Mouse (Mus musculus): ENCODE data around the gene Tom1l1. TPM values are rescaled to one million over a fixed set of nuclear protein-coding genes. Genes with fewer than 3 reads are reported as not detected.
"Not testable (repeated sequence)": the region's sequence is repeated elsewhere in the genome, so short reads cannot be mapped to it uniquely, and the experiment has no call there.

Tom1l1 gene
- 10 to 100 TPM; 12.7 to 13.6 TPM for total RNA-seq (2021)
- long read RNA-seq, experiment 1, full-length matches to known transcripts: 12 of 20 reads
- long read RNA-seq, experiment 1, partial matches to known transcripts: 1 of 20 reads
- long read RNA-seq, experiment 1, other reads (novel, unspliced or antisense): 7 of 20 reads
- long read RNA-seq, experiment 2, full-length matches to known transcripts: 6 of 9 reads
- long read RNA-seq, experiment 2, partial matches to known transcripts: 0 of 9 reads
- long read RNA-seq, experiment 2, other reads (novel, unspliced or antisense): 3 of 9 reads

GRCm38 (mm10) chr11:90687460-90688416 lies at the start of gene Tom1l1:
Gene Tom1l1, minus strand, starts transcription at chr11:90688366.
- DNase-seq: peak; percentile 82
- intact Hi-C loops (cut with DNase I; ENCODE audit: low total_unique reads): no loop called here

- intact Hi-C loops (cut with DNase I; ENCODE audit: low total_unique reads): no loop called here
- DNase-seq: no peak
Measured at GRCm38 (mm10) chr11:90733575-90733974, 45.4 kb upstream of the Tom1l1 start.

GRCm38 (mm10) chr11:90727354-90728125 lies 39.4 kb upstream of the Tom1l1 start:
- no peak for DNase-seq
- intact Hi-C loops (cut with DNase I; ENCODE audit: low total_unique reads): no loop called here

GRCm38 (mm10) chr11:90726730-90727129 lies 38.6 kb upstream of the Tom1l1 start:
- no peak for DNase-seq
- intact Hi-C loops (cut with DNase I; ENCODE audit: low total_unique reads): no loop called here

GRCm38 (mm10) chr11:90722304-90722703 lies 34.1 kb upstream of the Tom1l1 start:
- no peak for DNase-seq
- intact Hi-C loops (cut with DNase I; ENCODE audit: low total_unique reads): no loop called here

- intact Hi-C loops (cut with DNase I; ENCODE audit: low total_unique reads): no loop called here
Measured at GRCm38 (mm10) chr11:90717719-90718118, 29.6 kb upstream of the Tom1l1 start.

GRCm38 (mm10) chr11:90711596-90711995 lies 23.4 kb upstream of the Tom1l1 start:
- intact Hi-C loops (cut with DNase I; ENCODE audit: low total_unique reads): no loop called here
- no peak for DNase-seq

More at GRCm38 (mm10) chr11:90717719-90718118, 29.6 kb upstream of the Tom1l1 start:
- no peak for DNase-seq

GRCm38 (mm10) chr11:90707134-90707533 lies 19.0 kb upstream of the Tom1l1 start:
- DNase-seq; intact Hi-C loops (cut with DNase I; ENCODE audit: low total_unique reads): not testable (repeated sequence)

- intact Hi-C loops (cut with DNase I; ENCODE audit: low total_unique reads): no loop called here
- DNase-seq: peak; percentile 53
Measured at GRCm38 (mm10) chr11:90697480-90698240, 9.5 kb upstream of the Tom1l1 start.

- intact Hi-C loops (cut with DNase I; ENCODE audit: low total_unique reads): no loop called here
Measured at GRCm38 (mm10) chr11:90695811-90696210, 7.6 kb upstream of the Tom1l1 start.

GRCm38 (mm10) chr11:90694206-90694605 lies 6.0 kb upstream of the Tom1l1 start:
- intact Hi-C loops (cut with DNase I; ENCODE audit: low total_unique reads): no loop called here
- DNase-seq: no peak

More at GRCm38 (mm10) chr11:90695811-90696210, 7.6 kb upstream of the Tom1l1 start:
- DNase-seq: no peak

- intact Hi-C loops (cut with DNase I; ENCODE audit: low total_unique reads): no loop called here
- no peak for DNase-seq
Measured at GRCm38 (mm10) chr11:90690361-90690760, 2.2 kb upstream of the Tom1l1 start.

- DNase-seq: no peak
- intact Hi-C loops (cut with DNase I; ENCODE audit: low total_unique reads): no loop called here
Measured at GRCm38 (mm10) chr11:90687040-90687439, 1.1 kb downstream of the Tom1l1 start.

- DNase-seq: no peak
- intact Hi-C loops (cut with DNase I; ENCODE audit: low total_unique reads): no loop called here
Measured at GRCm38 (mm10) chr11:90686287-90687025, 1.7 kb downstream of the Tom1l1 start.

GRCm38 (mm10) chr11:90685196-90685595 lies 3.0 kb downstream of the Tom1l1 start:
- intact Hi-C loops (cut with DNase I; ENCODE audit: low total_unique reads): no loop called here
- no peak for DNase-seq

GRCm38 (mm10) chr11:90684765-90685164 lies 3.4 kb downstream of the Tom1l1 start:
- intact Hi-C loops (cut with DNase I; ENCODE audit: low total_unique reads): no loop called here
- DNase-seq: no peak

GRCm38 (mm10) chr11:90681171-90681570 lies 7.0 kb downstream of the Tom1l1 start:
- DNase-seq: no peak
- intact Hi-C loops (cut with DNase I; ENCODE audit: low total_unique reads): no loop called here

GRCm38 (mm10) chr11:90678582-90678981 lies 9.6 kb downstream of the Tom1l1 start:
- intact Hi-C loops (cut with DNase I; ENCODE audit: low total_unique reads): no loop called here
- DNase-seq: no peak

All from gastrocnemius, postnatal 14 days (tissue).